Mouse (Mus musculus): Measurements from ENCODE around the gene Dpy19l1. TPM values are rescaled to one million over a fixed set of nuclear protein-coding genes. Genes with fewer than 3 reads are reported as not detected.

Gene Dpy19l1
- polyA plus RNA-seq, 1 experiment, result 18.4 TPM

Other genes starting within 250 kb of the Dpy19l1 start
- not detected in 2 replicates for gene Cypt4, start 122.1 kb upstream of the Dpy19l1 start, polyA plus RNA-seq (2012; rRNA removed)
- gene Dpy19l2, start 193.2 kb upstream of the Dpy19l1 start, polyA plus RNA-seq (2012; rRNA removed), result 0.94 and 0.98 TPM in 2 replicates